Mouse (Mus musculus) cerebellum, adult 11-12 months (tissue): Measurements from ENCODE around the gene Olfr1086.
"Not testable (repeated sequence)": the region's sequence is repeated elsewhere in the genome, so short reads cannot be mapped to it uniquely, and the experiment has no call there.

ENCODE experiments used
- DNase-seq: peaks from one replicate; pipeline ENCODE4 v3.0.0; 2022

Gene Olfr1086

GRCm38 (mm10) chr2:86679992-86680391 lies at the start of gene Olfr1086:
TSS of gene Olfr1086 (minus strand) at chr2:86680092.
- no peak for DNase-seq

- no peak for DNase-seq
These were observed 18.4 kb upstream of the Olfr1086 start, which contains the start of gene Olfr1087 for GRCm38 (mm10) chr2:86698295-86698694. TSS of gene Olfr1087 (minus strand) at chr2:86698395.

- no peak for DNase-seq
These were observed 18.0 kb downstream of the Olfr1086 start, which contains the start of gene Olfr1085 for GRCm38 (mm10) chr2:86661919-86662318. TSS of gene Olfr1085 (minus strand) at chr2:86662019.

GRCm38 (mm10) chr2:86639625-86640024 lies 40.3 kb downstream of the Olfr1086 start, which contains the start of gene Olfr1084:
TSS of gene Olfr1084 (minus strand) at chr2:86639725.
- not testable (repeated sequence) for DNase-seq
